Mouse (Mus musculus) G1E (cell line): ENCODE data around the gene Hoxa5.

ENCODE experiments used
- CTCF ChIP-seq: IDR thresholded peaks from 2 replicates; pipeline ENCODE4 v1.5.1; 2012; ENCODE audit warnings: low read depth, low read length, inconsistent platforms, mixed read lengths
- TAL1 ChIP-seq: conservative IDR thresholded peaks from 2 replicates; pipeline ENCODE4 v1.6.1; 2012; ENCODE audit warnings: low read depth, low read length, inconsistent platforms, mixed read lengths

DNA sequence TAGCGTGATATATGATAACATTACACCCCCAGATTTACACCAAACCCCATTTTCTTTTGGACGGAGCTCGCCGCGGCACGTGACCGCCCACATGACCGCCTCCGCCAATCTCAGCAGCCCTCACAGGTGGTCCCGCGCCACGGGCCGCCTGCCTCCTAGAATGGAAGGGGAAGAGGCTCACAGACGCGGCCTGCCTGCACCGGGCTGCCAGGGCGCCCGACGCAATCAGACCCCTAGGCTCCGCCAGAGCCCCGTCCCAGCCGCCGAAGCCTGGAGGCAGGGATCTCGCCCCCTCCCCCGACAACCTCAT is 13.0 kb upstream of the Hoxa5 start:
- TF ChIP-seq CTCF (no peak), TAL1 (no peak)
